Mouse (Mus musculus) gastrocnemius, adult 8-10 months (tissue): ENCODE measurements around the gene Ndufs8. TPM values are rescaled to one million over a fixed set of nuclear protein-coding genes. Genes with fewer than 3 reads are reported as not detected.
"Not testable (repeated sequence)": the region's sequence is repeated elsewhere in the genome, so short reads cannot be mapped to it uniquely, and the experiment has no call there.

Experiments used
- DNase-seq, 2 experiments: peaks; one replicate each; pipeline ENCODE4 v3.0.0; 2022; ENCODE audit warnings: low spot score in 2 of 2
- total RNA-seq, 4 experiments: library from RNA; stranded (reverse); gene quantifications; 2 replicates each; pipeline ENCODE4 v1.2.4; 2022

Ndufs8 gene
- total RNA-seq: 100 to 1,000 TPM; 222 to 255 (median 235) TPM

DNA sequence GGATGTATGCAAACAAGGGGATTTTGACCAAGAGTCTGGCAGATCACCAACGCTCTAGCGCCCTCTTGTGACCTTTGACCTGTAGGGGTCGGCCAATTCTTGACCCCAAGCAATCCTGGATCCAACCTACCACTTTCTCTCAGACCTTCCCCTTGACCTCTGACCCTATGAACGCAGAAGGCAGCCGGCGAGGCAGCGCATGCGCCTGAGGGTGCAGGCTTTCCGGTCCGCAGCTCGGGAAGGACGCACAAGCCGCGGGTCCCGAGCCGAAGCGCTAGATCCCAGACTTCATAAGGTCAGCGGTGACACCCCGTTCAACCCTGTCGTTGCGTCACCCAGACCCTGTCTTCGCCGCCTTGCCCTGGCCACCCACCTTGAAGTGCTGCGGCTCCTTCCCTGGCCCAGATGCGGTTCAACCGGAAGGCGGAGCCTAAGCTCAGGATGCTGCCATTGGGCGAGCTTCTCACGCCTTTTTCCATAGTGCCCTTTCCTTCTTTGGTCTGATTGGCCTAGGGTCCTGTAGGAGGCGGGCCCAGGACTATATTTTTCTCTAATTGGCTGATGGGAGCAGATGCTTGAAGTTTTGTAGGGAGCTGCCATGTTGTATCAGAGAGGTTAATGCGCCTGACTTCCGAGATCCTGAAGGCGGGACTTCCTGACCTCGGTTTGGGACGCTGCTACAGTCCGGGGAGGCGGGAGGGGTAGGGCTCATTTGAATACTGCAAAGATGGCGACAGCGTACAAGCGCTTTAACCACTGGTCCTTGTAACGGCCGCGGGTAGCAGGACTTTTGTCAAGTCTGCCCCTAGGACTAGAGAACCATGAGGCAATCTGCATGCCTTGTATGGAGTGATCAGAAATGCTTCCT, at the start of gene Ndufs8:
Gene Ndufs8, minus strand, starts transcription at position 438 of the 868 bp plus-strand sequence.
- peak; percentile 86 to 91 for DNase-seq

DNA sequence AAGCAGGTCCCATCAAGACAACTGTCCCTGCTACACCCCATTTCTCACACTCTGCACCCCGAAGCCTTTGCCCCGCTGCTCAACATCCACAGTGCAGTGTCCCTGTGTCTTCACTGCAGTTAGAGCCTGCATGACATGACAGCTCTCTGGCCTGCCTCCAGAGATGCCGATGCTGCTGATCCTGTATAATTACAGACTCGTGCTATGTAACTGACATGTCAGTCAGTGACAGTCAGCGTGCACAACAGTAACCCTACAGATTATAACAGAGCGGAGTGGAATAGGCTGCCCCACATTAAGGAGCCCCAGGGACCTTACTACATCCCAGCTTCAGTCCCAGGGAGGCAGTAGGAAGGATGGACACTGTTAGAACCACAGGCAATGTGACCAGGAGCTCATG, 49.2 kb upstream of the Ndufs8 start:
- DNase-seq: not testable (repeated sequence)

DNA sequence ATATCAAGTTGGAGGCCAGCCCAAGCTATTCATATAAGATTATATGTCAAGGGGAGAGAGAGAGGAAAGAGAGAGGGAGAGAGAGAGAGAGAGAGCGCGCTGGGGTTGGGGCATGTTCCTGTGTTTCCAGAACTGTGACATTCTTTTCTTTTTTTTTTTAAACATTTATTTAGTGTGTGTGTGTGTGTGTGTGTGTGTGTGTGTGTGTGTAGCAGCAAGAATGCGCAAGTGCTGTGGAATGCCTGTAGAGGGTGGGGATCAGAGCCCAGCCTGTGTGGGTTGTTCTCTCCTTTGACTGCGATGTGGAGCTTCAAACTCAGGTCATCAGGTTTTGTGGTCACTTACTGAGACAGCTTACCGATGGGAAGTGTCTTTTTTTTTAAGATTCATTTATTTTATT, 47.6 kb upstream of the Ndufs8 start:
- no peak for DNase-seq

DNA sequence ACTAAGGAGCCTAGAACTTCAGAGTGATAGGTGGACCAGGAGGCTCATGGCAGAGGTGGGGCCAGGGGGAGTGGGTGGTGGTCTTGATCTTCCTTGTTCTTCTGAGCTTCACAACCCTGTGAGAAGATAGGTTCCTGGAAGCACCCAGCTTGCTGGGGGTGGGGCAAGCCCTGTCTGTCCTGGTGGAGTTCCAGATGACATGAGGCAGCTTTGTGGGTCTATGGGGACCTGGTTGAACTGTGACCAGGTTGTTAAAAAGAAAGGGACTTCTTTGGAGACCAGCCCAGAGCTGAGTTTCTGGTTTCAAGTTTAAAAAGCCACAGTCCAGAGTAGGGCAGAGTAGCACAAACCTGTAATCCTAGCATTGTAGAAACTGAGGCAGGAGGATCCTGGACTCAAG, 46.5 kb upstream of the Ndufs8 start:
- DNase-seq: no peak

DNA sequence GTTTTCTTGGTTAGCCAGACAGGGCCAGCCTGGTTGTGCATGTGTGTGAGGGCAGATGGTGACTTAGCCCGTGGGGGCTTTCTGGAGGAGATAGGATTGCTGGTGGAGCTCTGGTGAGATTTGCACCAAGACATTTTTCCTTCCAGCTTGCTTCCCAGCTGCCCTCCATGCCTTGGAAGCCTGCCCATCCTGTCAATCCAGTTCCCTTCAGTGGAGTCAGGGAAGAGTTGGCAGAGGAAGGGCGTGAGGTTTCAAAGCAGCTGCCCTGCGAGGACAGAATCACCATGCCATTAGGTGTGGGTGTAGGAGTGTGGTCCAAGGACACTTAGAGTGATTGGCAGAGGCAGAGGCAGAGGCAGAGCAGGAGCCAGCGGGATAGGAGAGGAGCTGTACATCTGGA, 45.9 kb upstream of the Ndufs8 start, which contains the start of gene Aldh3b3:
Gene Aldh3b3, plus strand, starts transcription at position 176 of the 400 bp plus-strand sequence.
- DNase-seq: no peak

DNA sequence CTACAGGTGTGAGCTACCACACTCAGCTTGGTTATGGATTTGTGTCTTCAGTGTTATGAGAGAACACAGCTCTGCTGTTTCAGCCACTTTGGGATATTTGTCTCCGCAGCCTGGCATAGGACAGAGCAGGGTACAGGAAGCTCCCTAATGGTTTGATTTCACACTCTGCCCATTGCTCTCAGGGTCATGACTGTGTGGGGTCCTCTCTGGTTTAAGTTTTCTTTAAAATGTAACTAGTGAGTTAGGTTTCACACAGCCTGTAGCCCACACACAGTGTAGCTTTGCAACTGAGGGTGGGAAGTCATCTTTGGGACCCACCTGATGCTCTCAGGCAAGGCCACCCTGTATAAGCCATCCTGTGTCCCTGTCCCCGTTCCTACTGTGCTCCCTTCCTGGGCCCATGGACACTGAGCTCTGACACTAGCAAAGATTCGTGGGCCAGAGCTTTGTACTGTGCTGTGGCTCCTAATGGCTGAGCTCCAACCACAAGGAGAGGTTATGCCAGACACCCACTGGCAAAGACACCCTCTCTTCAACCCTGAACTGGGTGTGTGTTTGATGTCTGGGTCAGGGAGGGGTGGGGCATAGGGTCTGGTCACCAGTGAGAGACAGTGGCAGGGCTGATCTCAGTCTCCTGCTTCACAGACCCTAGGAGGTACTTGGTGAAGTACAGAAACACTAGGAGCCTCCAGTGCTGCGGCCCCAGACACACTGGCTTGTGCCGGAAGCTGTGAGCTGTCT, 44.9 kb upstream of the Ndufs8 start:
- DNase-seq: not testable (repeated sequence)

DNA sequence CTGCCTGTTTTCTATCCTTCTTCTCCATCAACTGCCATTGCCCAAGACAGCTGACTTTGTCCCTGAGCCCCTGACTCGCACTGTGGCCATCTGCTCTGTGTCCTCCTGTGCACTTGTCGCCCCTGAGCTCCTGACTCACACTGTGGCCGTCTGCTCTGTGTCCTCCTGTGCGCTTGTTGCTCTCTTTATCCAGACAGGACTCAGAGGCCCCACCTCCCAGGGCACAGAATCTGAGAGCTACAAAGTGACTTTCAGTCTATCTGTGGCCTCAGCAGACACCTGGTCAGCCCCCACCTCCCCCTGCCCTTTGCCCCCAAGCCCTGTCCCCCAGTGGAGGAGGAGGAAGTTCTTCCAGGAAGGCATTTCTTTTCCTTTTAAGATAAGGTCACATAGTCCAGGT, 43.2 kb upstream of the Ndufs8 start:
- no peak for DNase-seq

DNA sequence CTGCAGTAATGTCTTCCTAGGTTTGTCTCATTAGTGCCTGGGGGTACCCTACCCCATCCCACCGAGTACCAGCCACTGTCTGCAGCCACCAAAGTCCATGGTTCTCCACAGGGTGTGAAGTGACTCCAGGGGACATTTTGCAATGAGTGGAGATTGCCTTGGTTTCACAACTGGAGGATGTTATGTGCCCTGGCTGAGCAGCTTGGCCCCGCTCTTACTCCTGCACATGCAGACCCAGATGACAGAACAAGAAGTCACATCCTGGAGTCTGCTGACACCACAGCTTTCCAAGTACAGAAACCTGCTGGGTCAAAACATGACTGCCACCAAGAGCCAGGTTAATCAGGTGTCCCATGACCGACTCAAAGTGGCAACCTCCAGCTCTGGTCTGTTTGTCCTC, 42.5 kb upstream of the Ndufs8 start:
- no peak for DNase-seq

DNA sequence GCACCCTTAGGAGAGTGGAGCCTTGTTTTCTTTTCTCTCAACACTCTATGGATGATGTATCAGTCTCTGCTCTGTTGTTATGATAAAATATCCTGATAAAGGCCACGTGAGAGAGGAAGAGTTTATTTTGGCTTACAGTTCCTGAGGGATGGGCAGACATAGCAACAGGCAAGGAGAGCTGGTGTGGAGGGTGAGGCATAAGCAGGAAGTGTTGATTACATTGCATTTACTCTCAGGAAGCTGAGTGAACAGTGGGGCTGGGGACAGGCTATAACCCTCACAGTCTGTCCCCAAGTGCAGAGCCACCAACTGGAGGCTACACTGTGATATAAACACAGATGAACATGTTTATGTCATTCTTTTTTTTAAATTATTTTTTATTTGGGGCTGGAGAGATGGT, 39.5 kb upstream of the Ndufs8 start:
- no peak for DNase-seq

DNA sequence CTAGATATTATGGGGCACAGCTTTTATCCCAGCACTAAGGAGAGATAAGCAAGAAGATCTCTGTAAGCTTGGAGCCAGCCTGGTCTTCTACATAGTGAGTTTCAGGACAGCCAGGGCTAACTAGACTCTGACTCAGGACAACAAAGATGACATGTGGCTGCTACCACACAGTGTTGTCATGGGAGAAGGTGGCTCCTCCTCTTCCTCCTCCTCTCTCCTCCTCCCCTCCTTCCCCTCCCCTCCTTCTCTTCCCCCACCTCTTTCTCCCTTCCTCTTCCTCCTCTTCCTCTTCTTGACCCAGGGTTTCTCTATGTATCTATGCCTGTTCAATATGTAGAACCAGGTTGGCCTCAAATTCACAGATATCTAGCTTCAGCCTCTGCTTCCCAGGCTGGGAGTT, 38.9 kb upstream of the Ndufs8 start:
- DNase-seq: no peak

DNA sequence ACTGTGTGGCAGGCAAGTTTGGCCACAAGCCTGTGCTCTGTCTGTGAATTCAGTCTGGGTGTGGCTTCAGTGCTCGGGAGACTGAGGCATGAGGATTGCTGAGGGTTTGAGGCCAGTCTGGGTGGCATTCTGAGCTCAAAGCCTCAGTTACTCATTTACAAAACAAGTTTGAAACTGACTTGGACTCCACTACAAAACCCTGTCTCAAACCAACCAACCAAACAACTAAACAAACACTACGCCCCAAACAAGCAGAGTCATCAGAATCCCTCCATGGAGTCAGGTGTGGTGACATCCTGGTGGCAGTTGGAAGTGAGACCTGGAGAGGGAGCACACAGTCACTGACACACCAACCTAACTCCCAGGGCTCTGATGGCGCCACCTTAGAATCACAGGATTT, 37.8 kb upstream of the Ndufs8 start:
- no peak for DNase-seq

DNA sequence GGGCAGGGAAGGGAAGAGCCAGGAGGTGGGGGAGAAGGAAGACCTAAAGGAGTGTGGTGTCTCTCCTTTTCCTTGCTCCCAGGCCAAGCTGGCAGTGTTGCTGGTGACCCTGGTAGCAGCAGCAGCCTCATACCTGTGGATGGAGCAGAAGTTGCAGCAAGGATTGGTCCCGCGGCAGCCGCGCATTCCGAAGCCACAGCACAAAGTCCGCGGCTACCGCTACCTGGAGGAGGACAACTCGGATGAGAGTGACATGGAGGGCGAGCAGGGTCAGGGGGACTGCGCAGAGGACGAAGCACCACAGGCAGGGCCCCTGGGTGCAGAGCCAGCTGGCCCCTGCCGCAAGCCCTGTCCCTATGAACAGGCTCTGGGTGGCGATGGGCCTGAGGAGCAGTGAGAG, 36.0 kb upstream of the Ndufs8 start:
- no peak for DNase-seq

DNA sequence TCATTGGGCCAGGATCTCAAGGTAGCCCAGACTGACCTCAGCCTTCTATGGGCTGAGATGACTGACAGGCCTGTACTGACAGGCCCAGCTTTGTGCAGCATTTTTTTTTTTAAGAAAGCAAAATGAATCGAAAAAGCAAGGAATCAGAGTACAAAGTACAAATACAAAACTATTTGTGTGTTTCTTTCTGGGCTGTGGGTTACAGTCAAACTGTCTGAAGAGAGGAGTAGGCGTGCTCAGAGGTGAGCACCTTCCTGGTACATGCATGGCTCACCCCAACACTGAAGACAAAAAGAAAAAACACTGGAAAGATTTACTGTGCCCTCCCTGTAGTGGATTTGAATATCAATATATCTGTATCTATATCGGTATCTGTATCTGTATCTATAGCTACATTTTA, 35.2 kb upstream of the Ndufs8 start:
- DNase-seq: no peak

DNA sequence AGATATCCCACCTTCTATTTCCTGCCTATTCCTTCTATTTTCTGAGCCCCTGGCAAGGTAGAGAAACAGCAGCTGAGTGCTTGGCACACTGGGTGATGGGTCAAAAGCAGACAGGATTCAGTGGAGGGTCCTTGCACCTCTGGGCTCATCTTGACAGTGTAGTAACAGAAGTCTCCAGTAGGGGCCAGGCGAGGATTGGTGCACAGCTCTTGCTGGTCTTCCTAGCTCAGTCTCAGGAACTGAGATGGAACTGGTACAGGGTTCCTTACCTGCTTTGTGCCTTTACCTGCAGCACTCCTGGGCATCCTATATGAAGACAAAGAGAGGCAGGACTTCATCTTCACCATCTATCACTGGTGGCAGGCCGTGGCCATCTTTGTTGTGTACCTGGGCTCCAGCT, 34.1 kb upstream of the Ndufs8 start:
- DNase-seq: peak in 1 of 2 experiments; percentile 34

DNA sequence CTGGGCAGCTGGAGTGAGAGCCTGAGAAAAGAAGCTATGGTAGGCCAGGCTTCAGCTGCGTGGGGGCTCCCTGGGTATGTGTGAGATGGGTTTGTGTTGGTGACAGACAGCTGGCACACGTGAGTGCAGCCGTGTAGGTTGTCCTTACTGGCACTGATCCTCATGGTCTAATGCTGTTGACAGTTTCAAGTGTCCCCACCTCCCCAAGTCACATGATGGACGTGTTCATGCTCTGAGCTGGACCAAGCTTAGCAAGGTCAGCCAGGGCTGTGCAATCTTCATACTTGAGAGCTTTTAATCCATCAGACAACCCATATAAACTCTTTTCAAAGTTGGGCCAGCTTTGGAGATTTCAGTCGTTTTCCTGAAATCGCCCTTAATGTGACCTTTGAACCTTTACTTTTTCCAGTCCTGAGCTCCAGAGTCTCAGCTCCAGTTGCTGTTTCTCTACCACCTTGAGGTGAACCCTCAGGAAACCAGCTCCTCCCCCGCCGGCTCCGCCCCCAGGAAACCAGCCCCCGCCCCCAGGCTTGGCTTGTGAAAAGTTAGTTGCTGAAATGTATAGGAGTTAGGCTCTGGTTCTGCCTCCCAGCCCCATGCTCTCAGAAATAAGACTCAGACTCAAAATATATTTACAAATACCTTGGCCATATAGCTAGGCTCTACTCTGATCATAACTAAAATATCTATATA, 33.4 kb upstream of the Ndufs8 start:
- no peak for DNase-seq

DNA sequence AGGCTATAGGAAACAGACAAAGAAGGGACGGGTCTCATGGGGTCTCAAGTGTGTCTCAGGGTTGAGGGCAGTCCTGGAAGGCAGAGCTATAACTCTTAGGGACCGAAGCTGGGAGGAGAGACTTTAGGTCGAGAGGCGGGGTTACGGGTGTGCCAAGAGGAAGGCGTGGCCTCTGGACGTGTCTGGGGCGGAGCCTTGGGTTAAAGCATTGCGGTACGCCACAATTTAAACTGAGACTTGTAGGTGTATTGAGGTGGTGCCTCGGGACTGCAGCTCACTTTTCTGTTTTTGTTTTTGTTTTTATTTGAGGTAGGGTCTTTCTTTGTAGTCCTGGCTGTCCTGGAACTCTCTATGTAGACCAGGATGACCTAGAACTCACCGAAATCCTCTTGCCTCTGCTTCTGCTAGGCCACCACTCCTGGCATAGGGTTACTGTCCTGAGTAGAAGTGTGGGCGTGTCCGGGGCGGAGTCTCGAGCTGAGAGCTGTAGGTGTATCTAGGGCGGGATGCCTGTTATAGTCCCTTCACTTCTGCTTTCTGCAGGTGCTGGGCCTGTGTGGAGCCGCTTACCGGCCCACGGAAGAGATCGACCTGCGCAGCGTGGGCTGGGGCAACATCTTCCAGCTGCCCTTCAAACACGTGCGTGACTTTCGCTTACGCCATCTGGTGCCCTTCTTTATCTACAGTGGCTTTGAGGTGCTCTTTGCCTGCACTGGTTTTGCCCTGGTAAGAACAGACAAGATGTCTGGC, 30.6 kb upstream of the Ndufs8 start:
- no peak for DNase-seq

DNA sequence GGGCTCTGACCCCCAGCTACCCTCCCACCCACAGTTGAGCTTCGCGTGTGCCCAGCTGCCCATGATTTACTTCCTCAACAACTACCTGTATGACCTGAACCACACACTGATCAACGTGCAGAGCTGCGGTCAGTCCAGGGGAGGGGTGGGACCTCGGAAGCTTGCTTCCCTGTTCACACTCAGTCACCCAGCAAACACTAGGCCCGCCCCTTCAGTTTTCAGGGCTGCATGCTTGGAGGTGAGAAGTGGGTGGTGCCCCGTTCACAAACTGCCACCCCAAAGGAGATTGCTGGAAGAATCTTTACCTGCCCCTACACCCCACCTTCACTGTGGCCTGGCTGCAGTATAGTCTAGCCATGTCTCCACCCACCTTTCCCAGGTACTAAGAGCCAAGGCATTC, 29.7 kb upstream of the Ndufs8 start:
- no peak for DNase-seq

DNA sequence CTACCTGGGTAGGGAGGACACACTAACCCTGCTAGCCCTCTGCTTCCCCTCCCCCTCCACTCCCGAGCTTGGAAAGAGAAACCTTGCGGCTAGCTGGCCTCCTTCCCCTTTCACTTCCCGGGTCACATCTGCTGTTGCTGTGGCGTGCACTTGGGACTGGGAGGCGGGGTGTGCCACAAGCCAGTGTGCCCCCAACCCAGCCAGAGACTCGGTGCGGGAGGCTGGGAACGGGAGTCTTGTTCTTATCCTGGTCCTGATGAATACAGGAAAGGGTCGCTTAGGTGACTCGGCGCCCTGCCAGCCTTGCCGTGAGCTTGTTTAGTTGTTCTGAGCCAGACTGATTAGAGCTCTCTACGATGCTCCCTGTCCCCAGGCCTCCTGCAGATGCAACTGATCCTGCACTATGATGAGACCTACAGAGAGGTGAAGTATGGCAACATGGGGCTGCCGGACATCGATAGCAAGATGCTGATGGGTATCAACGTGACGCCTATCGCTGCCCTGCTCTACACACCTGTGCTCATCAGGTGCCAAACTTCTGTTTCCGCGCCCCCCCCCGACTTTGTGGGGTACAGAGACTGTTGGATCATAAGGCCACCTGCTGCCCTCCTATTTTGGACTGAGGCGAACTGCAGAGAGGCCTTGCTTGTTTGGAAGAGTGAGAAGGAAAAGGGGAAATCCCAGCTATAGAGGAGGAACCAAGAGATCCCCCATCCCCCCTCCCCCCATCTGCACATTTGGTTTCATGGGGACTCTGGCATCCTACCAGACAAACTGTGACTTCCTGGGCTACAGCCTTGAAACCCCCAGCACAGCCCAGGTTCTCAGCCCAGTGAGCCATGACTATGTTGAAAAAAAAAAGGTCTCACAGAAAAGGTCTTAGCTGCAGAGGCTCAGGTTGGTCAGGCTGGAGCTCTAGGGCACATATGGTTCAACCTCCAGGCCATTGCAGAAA, 23.6 kb upstream of the Ndufs8 start:
- DNase-seq: peak in 1 of 2 experiments; percentile 45

DNA sequence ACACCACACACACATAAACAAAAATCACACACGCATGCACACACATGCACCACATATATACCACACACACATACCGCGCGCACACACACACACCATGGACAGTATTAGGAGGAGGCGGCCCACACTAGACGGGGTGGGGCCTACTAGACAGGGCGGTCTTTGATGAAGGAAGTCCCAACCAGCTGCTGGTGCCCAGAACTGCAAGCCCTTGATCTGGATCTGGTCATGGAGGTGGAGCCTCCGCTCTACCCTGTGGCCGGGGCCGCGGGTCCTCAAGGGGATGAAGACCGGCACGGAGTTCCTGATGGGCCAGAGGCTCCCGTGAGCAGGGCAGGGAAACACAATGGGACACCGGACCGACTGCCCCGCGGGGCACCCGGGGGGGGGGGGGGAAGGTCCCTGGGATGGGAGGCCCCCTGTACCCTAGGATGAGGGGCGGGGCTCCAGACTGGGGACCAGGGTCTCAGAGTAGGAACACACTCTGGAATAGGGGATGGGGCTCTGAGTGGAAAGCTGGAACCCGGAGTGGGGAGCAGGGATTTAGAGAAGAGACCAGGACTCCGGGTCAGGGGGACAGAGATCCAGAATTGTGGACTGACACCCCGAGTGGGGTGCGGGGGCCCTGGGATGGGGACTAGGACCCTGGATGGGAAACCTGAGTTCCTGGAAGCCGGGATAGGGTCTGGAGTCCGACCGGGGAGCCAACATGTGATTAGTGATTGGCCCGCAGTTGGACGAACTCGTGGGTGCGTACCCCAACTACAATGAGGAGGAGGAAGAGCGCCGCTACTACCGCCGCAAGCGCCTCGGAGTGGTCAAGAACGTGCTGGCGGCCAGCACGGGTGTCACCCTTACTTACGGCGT, 22.7 kb upstream of the Ndufs8 start, which contains the start of gene Unc93b1:
Gene Unc93b1, plus strand, starts transcription at position 155 of the 864 bp plus-strand sequence.
- DNase-seq: peak in 1 of 2 experiments; percentile 64
